Mouse (Mus musculus) midbrain, embryonic 12.5 days (tissue): ENCODE data around the gene Myo16. TPM values are rescaled to one million over a fixed set of nuclear protein-coding genes. Genes with fewer than 3 reads are reported as not detected.

Experiments
- ATAC-seq: fragments of 200-750 bp; cut with Nextera tagmentation; 2 replicates; pipeline ENCODE4 v1.8.0; 2017; ENCODE audit warnings: low read depth, moderate TSS enrichment, moderate library complexity; ENCODE audit not compliant: low FRiP score
- H3K27ac ChIP-seq: fragments of 300-500 bp; sonication (generic); replicated peaks from 2 replicates; pipeline ENCODE4 v1.5.1; 2016; ENCODE audit warnings: mild to moderate bottlenecking
- H3K27me3 ChIP-seq: fragments of 300-500 bp; sonication (generic); 2 replicates; pipeline ENCODE4 v1.6.1; 2016; ENCODE audit warnings: mild to moderate bottlenecking
- H3K36me3 ChIP-seq: fragments of 300-500 bp; sonication (generic); 2 replicates; pipeline ENCODE4 v1.6.1; 2016
- H3K4me1 ChIP-seq: fragments of 300-500 bp; sonication (generic); 2 replicates; pipeline ENCODE4 v1.6.1; 2016
- H3K4me2 ChIP-seq: fragments of 300-500 bp; sonication (generic); replicated peaks from 2 replicates; pipeline ENCODE4 v1.6.1; 2016; ENCODE audit warnings: mild to moderate bottlenecking, moderate library complexity
- H3K4me3 ChIP-seq: fragments of 300-500 bp; sonication (generic); 2 replicates; pipeline ENCODE4 v1.5.1; 2016; ENCODE audit warnings: mild to moderate bottlenecking
- H3K9ac ChIP-seq: fragments of 300-500 bp; sonication (generic); replicated peaks from 2 replicates; pipeline ENCODE4 v1.6.1; 2016; ENCODE audit warnings: mild to moderate bottlenecking, moderate library complexity
- H3K9me3 ChIP-seq: fragments of 300-500 bp; sonication (generic); 2 replicates; pipeline ENCODE4 v1.6.1; 2016; ENCODE audit warnings: mild to moderate bottlenecking
- WGBS: fragments of 180-500 bp; shearing (Covaris S2); methylation state at CpG from one replicate; pipeline ENCODE4 v1.1.7; 2016; 5-methylcytosine and 5-hydroxymethylcytosine counted together
- polyA plus RNA-seq: library from polyadenylated mRNA; unstranded; fragments of >200 nt; fragmentation: Nextera tagmentation; extraction: Ambion mirVana; gene quantifications from 2 replicates; pipeline ENCODE4 v1.2.1, GENCODE M21; 2016

Myo16 gene
- polyA plus RNA-seq, 1 experiment from 2014 or later: 4.0 TPM

- Histone ChIP-seq H3K27ac (no peak overlapping the region), H3K36me3 (no peaks in the 10 kb centered on the region), H3K9me3 (no peaks in the 10 kb centered on the region), H3K4me3 (no peak overlapping the region), H3K27me3 (no peaks in the 10 kb centered on the region; the same call in 1 of the 2 replicates), H3K4me2 (no peak overlapping the region), H3K4me1 (peaks cover 13% of the 10 kb centered on the region), H3K9ac (no peak overlapping the region)
- 86% methylated on average over 8 of the region's 8 CpGs for WGBS
- ATAC-seq: no peak
Observed at GRCm38 (mm10) chr8:10418013-10418412, 264.3 kb downstream of the Myo16 start.

DNA sequence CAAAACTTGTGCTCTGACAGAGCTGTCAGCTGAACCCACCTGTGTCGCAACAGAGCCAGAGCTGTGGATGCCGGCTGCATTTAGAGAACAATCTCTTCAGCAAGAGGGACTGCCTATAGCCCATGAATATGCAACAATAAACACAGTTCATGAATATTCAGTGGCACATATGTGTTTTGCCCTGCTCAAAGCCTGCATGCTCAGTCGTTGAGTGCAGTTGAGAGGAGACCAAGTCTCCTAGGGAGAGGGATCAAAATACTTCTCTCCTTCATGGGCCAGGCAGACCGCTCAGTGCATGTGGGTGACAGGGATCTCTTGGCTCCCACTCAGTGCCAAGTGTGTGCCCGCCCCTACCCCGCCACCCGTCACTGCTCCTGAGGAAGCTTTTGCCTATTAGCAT lies 265.3 kb downstream of the Myo16 start:
- Histone ChIP-seq H3K9ac (no peak overlapping the region), H3K9me3 (no peaks in the 10 kb centered on the region), H3K4me1 (peaks cover 13% of the 10 kb centered on the region), H3K4me3 (no peak overlapping the region), H3K36me3 (no peaks in the 10 kb centered on the region), H3K4me2 (no peak overlapping the region), H3K27ac (no peak overlapping the region), H3K27me3 (no peaks in the 10 kb centered on the region; the same call in 1 of the 2 replicates)
- 37% methylated on average over 7 of the region's 7 CpGs for WGBS
- peak; percentile 64 for ATAC-seq

- Histone ChIP-seq H3K4me3 (no peak overlapping the region), H3K27me3 (no peaks in the 10 kb centered on the region; the same call in 1 of the 2 replicates), H3K4me2 (no peak overlapping the region), H3K9ac (no peak overlapping the region), H3K36me3 (no peaks in the 10 kb centered on the region), H3K4me1 (peaks cover 12% of the 10 kb centered on the region), H3K9me3 (no peaks in the 10 kb centered on the region), H3K27ac (no peak overlapping the region)
- 80% methylated on average over 4 of the region's 4 CpGs for WGBS
- ATAC-seq: no peak
Observed at GRCm38 (mm10) chr8:10419726-10420125, 266.0 kb downstream of the Myo16 start.

DNA sequence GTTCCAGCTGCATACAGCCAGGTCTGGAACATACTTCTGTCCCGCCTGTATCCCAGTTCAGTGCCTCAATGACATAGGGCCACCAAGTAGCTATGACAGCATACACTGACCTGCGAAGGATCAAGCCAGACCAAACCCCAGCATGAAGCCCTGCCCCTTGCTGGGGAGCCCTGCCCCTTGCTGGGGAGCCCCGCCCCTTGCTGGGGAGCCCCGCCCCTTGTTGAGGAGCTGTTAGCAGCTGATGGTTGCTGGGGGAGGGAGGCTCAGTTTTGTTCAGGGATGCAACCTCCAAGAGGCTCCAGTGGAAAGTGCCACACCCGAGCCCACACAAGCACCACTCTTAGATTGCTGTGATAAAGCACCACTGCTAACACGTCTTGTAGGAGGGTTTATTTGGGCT lies 266.8 kb downstream of the Myo16 start:
- WGBS: 80% methylated on average over 6 of the region's 6 CpGs
- Histone ChIP-seq H3K4me3 (no peak overlapping the region), H3K27me3 (no peaks in the 10 kb centered on the region; the same call in 1 of the 2 replicates), H3K4me1 (peaks cover 12% of the 10 kb centered on the region), H3K27ac (no peak overlapping the region), H3K9ac (no peak overlapping the region), H3K9me3 (no peaks in the 10 kb centered on the region), H3K4me2 (no peak overlapping the region), H3K36me3 (no peaks in the 10 kb centered on the region)
- ATAC-seq: no peak

GRCm38 (mm10) chr8:10421516-10422090 lies 267.9 kb downstream of the Myo16 start:
- Histone ChIP-seq H3K9me3 (no peaks in the 10 kb centered on the region), H3K9ac (no peak overlapping the region), H3K4me2 (no peak overlapping the region), H3K4me1 (peaks cover 12% of the 10 kb centered on the region), H3K27me3 (no peaks in the 10 kb centered on the region; the same call in 1 of the 2 replicates), H3K27ac (no peak overlapping the region), H3K36me3 (no peaks in the 10 kb centered on the region), H3K4me3 (no peak overlapping the region)
- ATAC-seq: no peak
- 89% methylated on average over 9 of the region's 9 CpGs for WGBS

DNA sequence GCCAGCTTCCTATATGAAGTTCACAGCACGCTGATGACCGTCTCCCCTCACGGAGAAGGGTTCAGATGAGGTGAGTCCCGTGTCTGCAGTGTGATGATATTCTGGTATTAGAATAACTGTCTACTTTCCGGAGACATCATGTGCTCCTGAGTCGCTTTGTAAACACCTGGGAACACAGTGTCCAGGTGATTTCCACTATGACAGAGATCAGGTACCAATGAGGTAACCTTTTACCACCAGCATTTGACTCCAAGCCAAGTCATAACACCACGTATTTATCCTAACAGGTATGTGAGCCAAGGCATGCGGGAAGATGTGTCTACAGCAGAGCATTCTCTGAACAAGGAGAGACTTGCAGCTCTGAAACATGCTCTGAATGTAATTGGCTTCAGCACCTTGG lies 281.8 kb downstream of the Myo16 start:
- Histone ChIP-seq H3K27ac (no peak overlapping the region), H3K9ac (no peak overlapping the region), H3K9me3 (no peaks in the 10 kb centered on the region), H3K4me3 (no peak overlapping the region), H3K36me3 (no peaks in the 10 kb centered on the region), H3K4me1 (peaks cover 4% of the 10 kb centered on the region; the same call in 1 of the 2 replicates), H3K27me3 (0 out of 2 replicates have a peak, but pooled peaks cover 5% of the 10 kb centered on the region), H3K4me2 (no peak overlapping the region)
- ATAC-seq: no peak
- WGBS: 87% methylated on average over 8 of the region's 8 CpGs

- H3K9ac ChIP-seq: no peak overlapping the region
- no peak overlapping the region for H3K4me2 ChIP-seq
- H3K4me1 ChIP-seq: peaks cover 9% of the 10 kb centered on the region
- 18% methylated on average over 11 of the region's 11 CpGs for WGBS
- 0 out of 2 replicates have a peak, but pooled peaks cover 8% of the 10 kb centered on the region for H3K27me3 ChIP-seq
- no peak overlapping the region for H3K4me3 ChIP-seq
- no peak overlapping the region for H3K27ac ChIP-seq
- no peaks in the 10 kb centered on the region for H3K36me3 ChIP-seq
- H3K9me3 ChIP-seq: no peaks in the 10 kb centered on the region
- peak; percentile 62; the same call in 1 of the 2 replicates for ATAC-seq
Observed at GRCm38 (mm10) chr8:10438772-10439171, 285.1 kb downstream of the Myo16 start.

DNA sequence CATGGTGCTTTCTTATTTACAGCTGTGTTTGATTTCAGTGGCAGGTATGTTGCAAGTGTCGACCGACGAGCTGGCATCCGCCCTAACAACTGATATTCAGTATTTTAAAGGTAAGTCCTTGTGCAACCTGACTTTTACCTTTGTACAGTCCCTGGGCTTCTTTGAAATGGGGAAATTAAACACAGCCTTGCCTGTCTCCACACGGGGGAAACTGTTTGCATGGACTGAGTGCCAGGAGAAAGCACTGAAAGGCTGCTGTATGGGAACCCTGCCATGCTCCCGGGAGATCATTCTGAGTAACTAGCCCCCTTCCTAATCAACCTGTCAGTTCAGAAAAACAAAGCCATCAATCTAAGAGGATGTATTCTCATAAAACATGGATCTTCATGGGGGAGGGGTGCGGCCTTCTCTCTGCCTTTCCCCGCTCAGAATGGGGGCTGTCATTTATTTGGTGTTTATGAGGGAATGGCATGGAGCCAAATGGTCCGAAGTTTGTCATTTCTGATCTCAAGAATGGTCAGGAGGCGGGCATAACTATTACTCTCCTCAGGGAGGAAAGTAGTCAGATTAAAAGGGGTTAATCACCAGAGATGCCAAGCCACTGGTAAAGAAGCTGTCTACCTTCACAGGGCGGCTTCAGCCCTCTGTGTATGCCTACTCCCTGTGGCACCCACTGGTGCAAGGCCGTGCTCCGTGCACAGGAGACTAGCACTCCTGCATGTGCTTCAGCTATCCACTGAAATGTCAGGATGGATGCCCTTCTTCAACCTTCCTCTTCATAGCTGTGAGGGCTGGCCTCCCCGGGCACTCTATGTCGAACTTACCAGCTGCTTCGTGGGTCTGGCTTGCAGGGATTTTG lies 286.1 kb downstream of the Myo16 start:
- Histone ChIP-seq H3K9me3 (no peaks in the 10 kb centered on the region), H3K4me2 (no peak overlapping the region), H3K27ac (no peak overlapping the region), H3K4me1 (peaks cover 9% of the 10 kb centered on the region), H3K9ac (no peak overlapping the region), H3K36me3 (no peaks in the 10 kb centered on the region), H3K4me3 (no peak overlapping the region), H3K27me3 (0 out of 2 replicates have a peak, but pooled peaks cover 8% of the 10 kb centered on the region)
- 76% methylated on average over 16 of the region's 16 CpGs for WGBS
- no peak for ATAC-seq

DNA sequence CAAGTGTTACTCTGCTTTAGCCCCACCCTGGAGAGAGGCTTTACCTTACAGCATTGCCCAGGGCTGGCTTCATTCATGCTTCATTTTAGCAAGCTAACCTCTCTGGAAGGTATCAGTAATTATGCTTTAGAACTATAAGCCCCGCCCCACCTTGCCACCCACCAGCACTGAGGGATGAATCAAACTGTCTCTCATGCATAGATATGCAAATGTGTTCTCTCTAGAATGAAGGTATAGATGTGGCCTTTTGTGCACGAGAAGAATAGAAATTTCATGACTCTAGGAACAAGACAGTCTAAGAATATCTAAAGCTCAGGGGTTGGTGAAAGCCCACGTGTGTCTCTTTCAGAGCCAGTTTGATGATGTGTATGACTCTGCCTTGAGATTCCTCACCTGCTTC lies 288.9 kb downstream of the Myo16 start:
- WGBS: 57% methylated on average over 3 of the region's 3 CpGs
- no peak for ATAC-seq

DNA sequence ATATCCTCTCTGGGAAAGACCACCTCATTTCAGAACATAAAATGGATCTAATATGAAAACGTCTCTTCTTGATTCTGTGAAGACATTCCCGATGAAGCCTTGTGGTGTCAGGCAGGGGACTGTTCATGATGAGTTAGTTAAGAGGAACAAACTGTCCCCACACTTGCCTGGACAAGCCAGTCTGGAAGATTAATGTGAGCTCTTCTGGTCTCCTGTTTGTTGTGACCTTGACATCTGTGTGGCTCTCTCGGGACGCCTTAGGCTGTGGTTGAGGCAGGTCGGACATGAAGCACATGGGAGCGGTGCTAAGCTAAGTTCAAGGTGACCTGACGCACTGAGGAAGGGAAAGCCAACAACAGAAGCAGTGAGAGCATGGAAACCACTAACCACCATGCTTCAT lies 291.3 kb downstream of the Myo16 start:
- ATAC-seq: no peak
- Histone ChIP-seq H3K27ac (no peak overlapping the region), H3K4me3 (no peak overlapping the region), H3K9ac (no peak overlapping the region), H3K4me2 (no peak overlapping the region), H3K36me3 (no peaks in the 10 kb centered on the region), H3K4me1 (peaks cover 5% of the 10 kb centered on the region; the same call in 1 of the 2 replicates), H3K9me3 (no peaks in the 10 kb centered on the region), H3K27me3 (0 out of 2 replicates have a peak, but pooled peaks cover 7% of the 10 kb centered on the region)
- WGBS: 93% methylated on average over 7 of the region's 7 CpGs

More for the DNA sequence above, 288.9 kb downstream of the Myo16 start:
- H3K27me3 ChIP-seq: 0 out of 2 replicates have a peak, but pooled peaks cover 8% of the 10 kb centered on the region
- no peak overlapping the region for H3K9ac ChIP-seq
- no peaks in the 10 kb centered on the region for H3K9me3 ChIP-seq
- no peaks in the 10 kb centered on the region for H3K36me3 ChIP-seq
- no peak overlapping the region for H3K4me3 ChIP-seq
- H3K4me2 ChIP-seq: no peak overlapping the region
- H3K4me1 ChIP-seq: peaks cover 9% of the 10 kb centered on the region
- no peak overlapping the region for H3K27ac ChIP-seq

GRCm38 (mm10) chr8:10448545-10448944 lies 294.8 kb downstream of the Myo16 start:
- Histone ChIP-seq H3K4me2 (no peak overlapping the region), H3K4me1 (0 out of 2 replicates have a peak, but pooled peaks cover 6% of the 10 kb centered on the region), H3K27ac (no peak overlapping the region), H3K36me3 (no peaks in the 10 kb centered on the region), H3K9ac (no peak overlapping the region), H3K27me3 (no peaks in the 10 kb centered on the region), H3K9me3 (no peaks in the 10 kb centered on the region), H3K4me3 (no peak overlapping the region)
- WGBS: 89% methylated on average over 14 of the region's 14 CpGs
- no peak for ATAC-seq

- no peaks in the 10 kb centered on the region for H3K9me3 ChIP-seq
- no peak overlapping the region for H3K9ac ChIP-seq
- peaks cover 11% of the 10 kb centered on the region; the same call in 1 of the 2 replicates for H3K4me1 ChIP-seq
- WGBS: 62% methylated on average over 10 of the region's 10 CpGs
- H3K36me3 ChIP-seq: no peaks in the 10 kb centered on the region
- no peak for ATAC-seq
- no peak overlapping the region for H3K4me2 ChIP-seq
- H3K4me3 ChIP-seq: no peak overlapping the region
- H3K27me3 ChIP-seq: no peaks in the 10 kb centered on the region
- H3K27ac ChIP-seq: no peak overlapping the region
Observed at GRCm38 (mm10) chr8:10453046-10453445, 299.3 kb downstream of the Myo16 start.
